Mouse (Mus musculus): ENCODE data around the gene Trex1.

DNA sequence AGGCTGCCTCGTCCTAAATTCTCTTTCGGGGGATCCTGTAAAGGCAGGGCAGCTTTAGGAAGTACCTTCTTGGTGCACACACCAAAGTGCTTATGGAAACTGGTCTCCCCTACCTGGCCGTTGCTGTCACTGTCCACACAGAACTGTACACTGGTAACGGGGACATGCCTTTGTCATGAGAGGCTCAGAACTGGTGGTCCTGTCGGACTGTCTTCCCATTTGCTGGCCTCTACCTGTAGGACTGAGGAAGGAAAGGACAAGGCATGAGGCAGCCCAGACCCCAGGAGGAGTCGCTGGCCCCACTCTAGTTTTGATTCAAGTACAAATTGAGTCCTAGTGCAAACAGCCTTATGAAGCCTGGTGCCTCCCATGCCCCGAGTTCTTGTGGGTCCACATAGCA, 28.5 kb downstream of the Trex1 start:
- TF ChIP-seq CTCF (IDR thresholded peaks at IDR 0.05) (no peak), EP300 (IDR thresholded peaks at IDR 0.05) (no peak)
